ENCODE assay signal across 11 mouse cellular contexts in genomic region chr6:16607393-16608023, GRCm38 (mm10).
DNase-seq lines count a peak whose midpoint lies in the region; ATAC-seq lines count a peak whose summit lies in the region.
"Had no signal": no experiment of that assay in that cellular context is flagged by ENCODE, and none has a peak within 500 bp of the region (broad histone marks: within the 10 kb centered on the region; RNA-seq: fewer than 3 reads in every experiment).

No protein-coding gene starts in this region.

- WGBS in kidney, embryonic 16.5 days, result 49% methylated on average over 9 of the region's 9 CpGs
- 31% methylated on average over 9 of the region's 9 CpGs for WGBS in forebrain, embryonic 12.5 days

- H3K4me1 ChIP-seq in kidney, embryonic 16.5 days (ENCODE audit: insufficient read depth, low read length), result no peaks in the 10 kb centered on the region
- H3K4me1 ChIP-seq in forebrain, embryonic 12.5 days, result no peaks in the 10 kb centered on the region; the same call in 1 of the 2 replicates
- H3K4me1 ChIP-seq: heart, embryonic 10.5 days; liver, embryonic 15.5 days had no signal

- H3K4me3 ChIP-seq in kidney, embryonic 16.5 days (ENCODE audit: low read length), result no peak overlapping the region
- no peak overlapping the region for H3K4me3 ChIP-seq in forebrain, embryonic 12.5 days (replicated peaks)
- H3K4me3 ChIP-seq: heart, embryonic 10.5 days; liver, embryonic 15.5 days had no signal

- H3K9ac ChIP-seq in kidney, embryonic 16.5 days (replicated peaks; ENCODE audit: low read length), result no peak overlapping the region
- H3K9ac ChIP-seq in forebrain, embryonic 12.5 days, result no peak overlapping the region
- H3K9ac ChIP-seq: liver, embryonic 15.5 days had no signal

- no peak overlapping the region for H3K27ac ChIP-seq in kidney, embryonic 16.5 days (ENCODE audit: low read length)
- H3K27ac ChIP-seq in forebrain, embryonic 12.5 days, result no peak overlapping the region
- H3K27ac ChIP-seq: heart, embryonic 10.5 days; liver, embryonic 15.5 days had no signal

- H3K27me3 ChIP-seq in kidney, embryonic 16.5 days (ENCODE audit: insufficient read depth, low read length), result no peaks in the 10 kb centered on the region
- H3K27me3 ChIP-seq in forebrain, embryonic 12.5 days, result no peaks in the 10 kb centered on the region
- H3K27me3 ChIP-seq: liver, embryonic 15.5 days had no signal

- H3K4me2 ChIP-seq in kidney, embryonic 16.5 days (replicated peaks; ENCODE audit: low read depth, low read length), result no peak overlapping the region
- H3K4me2 ChIP-seq in forebrain, embryonic 12.5 days, result no peak overlapping the region
- H3K4me2 ChIP-seq: liver, embryonic 15.5 days had no signal

- peak; percentile 71 for ATAC-seq in kidney, embryonic 16.5 days (ENCODE audit: low FRiP score, low TSS enrichment)
- peak; percentile 92 for ATAC-seq in forebrain, embryonic 12.5 days (ENCODE audit: low FRiP score)

- no peak for DNase-seq in kidney, adult 11 months
- peak; percentile 56 for DNase-seq in mesoderm, embryonic 11.5 days (ENCODE audit: low read depth, low spot score)
- DNase-seq in retina, embryonic 14.5 days (ENCODE audit: low spot score), result peak; percentile 81
- no peak for DNase-seq in heart, adult 11 months
- DNase-seq in B cell, adult 2 months, result no peak
- DNase-seq in left cerebral cortex, postnatal 36 days (ENCODE audit: low spot score in 2 of 2), result no peak
- DNase-seq: adrenal gland, postnatal 36 days had no signal

- no peaks in the 10 kb centered on the region for H3K36me3 ChIP-seq in kidney, embryonic 16.5 days (ENCODE audit: insufficient read depth, low read length)
- H3K36me3 ChIP-seq in forebrain, embryonic 12.5 days (replicated peaks), result no peaks in the 10 kb centered on the region
- H3K36me3 ChIP-seq: heart, embryonic 10.5 days; liver, embryonic 15.5 days had no signal

- no peaks in the 10 kb centered on the region for H3K9me3 ChIP-seq in kidney, embryonic 16.5 days (ENCODE audit: low read length)
- H3K9me3 ChIP-seq in forebrain, embryonic 12.5 days, result no peaks in the 10 kb centered on the region
- H3K9me3 ChIP-seq: heart, embryonic 10.5 days; liver, embryonic 15.5 days had no signal

- intact Hi-C loops in left cerebral cortex, postnatal 36 days (cut with DNase I), result no loop called here

Comparison
In these comparisons a context has a peak if more than half of its experiments do, and no peak if none do; other contexts are left out.
1. DNase-seq: peak in mesoderm, embryonic 11.5 days (single experiment) and retina, embryonic 14.5 days (single experiment); none in kidney, adult 11 months (single experiment), heart, adult 11 months (single experiment), B cell, adult 2 months (0 of 2) and left cerebral cortex, postnatal 36 days (0 of 2).